Mouse (Mus musculus) yolk sac, embryonic 10.5 days (tissue): Measurements from ENCODE around the gene Smyd3.

ENCODE experiments used
- DNase-seq: peaks from one replicate; pipeline ENCODE4 v3.0.0-alpha.2; 2017; ENCODE audit warnings: low spot score

Smyd3 gene

GRCm38 (mm10) chr1:179289744-179290143, 228.1 kb downstream of the Smyd3 start:
- no peak for DNase-seq

- DNase-seq, result no peak
These were observed 231.1 kb downstream of the Smyd3 start for GRCm38 (mm10) chr1:179286748-179287147.

DNA sequence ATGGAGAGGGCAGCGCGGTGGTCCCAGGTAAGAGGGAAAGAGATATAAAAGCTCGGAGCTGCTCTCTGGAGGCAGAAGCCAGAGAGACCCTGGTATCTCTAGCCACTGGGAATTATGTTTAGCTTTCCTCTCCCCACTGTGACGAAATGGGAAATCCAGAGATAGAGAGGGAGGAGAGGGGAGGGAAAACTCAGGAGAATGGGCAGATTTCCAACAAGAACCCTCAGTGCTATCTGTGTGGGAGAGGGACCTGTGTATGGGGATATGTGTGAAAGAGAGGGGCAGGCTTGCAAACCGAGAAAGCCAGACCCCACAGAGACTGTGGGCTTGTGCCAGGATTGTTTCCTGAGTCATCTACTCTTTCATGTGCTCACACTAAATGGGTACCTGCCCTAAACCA, 235.0 kb downstream of the Smyd3 start:
- DNase-seq, result no peak

GRCm38 (mm10) chr1:179281401-179282121, 236.3 kb downstream of the Smyd3 start:
- no peak for DNase-seq

GRCm38 (mm10) chr1:179279116-179279515, 238.7 kb downstream of the Smyd3 start:
- DNase-seq, result peak; percentile 6

- DNase-seq, result no peak
These were observed 240.5 kb downstream of the Smyd3 start for GRCm38 (mm10) chr1:179277346-179277745.

GRCm38 (mm10) chr1:179276866-179277265, 241.0 kb downstream of the Smyd3 start:
- no peak for DNase-seq

- DNase-seq, result no peak
These were observed 244.9 kb downstream of the Smyd3 start for GRCm38 (mm10) chr1:179272926-179273325.

GRCm38 (mm10) chr1:179272351-179272750, 245.5 kb downstream of the Smyd3 start:
- no peak for DNase-seq

GRCm38 (mm10) chr1:179266936-179267335, 250.9 kb downstream of the Smyd3 start:
- DNase-seq, result no peak

DNA sequence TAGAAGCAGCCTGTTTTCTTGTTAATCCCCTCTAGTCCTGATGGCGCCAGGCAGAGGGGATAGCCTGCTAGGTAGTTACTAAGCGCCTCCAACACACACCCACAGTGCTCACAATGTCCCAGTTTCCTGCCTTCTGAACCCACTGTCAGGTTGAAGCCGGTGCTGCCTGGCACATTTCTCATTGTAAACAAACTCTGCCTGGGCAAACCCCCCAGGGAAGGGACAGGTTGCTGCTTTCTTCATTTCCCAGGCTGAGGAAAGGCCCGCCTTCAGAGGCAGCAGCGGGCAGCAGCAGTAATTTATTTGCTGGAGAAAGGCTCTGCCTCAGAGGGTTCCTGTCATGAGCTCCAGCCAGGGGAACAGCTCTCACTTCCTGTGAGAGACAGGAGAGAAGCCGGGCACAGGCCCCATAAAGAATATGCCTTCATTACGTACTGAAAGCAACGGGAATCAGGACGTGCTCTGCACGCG, 256.3 kb downstream of the Smyd3 start:
- no peak for DNase-seq

DNA sequence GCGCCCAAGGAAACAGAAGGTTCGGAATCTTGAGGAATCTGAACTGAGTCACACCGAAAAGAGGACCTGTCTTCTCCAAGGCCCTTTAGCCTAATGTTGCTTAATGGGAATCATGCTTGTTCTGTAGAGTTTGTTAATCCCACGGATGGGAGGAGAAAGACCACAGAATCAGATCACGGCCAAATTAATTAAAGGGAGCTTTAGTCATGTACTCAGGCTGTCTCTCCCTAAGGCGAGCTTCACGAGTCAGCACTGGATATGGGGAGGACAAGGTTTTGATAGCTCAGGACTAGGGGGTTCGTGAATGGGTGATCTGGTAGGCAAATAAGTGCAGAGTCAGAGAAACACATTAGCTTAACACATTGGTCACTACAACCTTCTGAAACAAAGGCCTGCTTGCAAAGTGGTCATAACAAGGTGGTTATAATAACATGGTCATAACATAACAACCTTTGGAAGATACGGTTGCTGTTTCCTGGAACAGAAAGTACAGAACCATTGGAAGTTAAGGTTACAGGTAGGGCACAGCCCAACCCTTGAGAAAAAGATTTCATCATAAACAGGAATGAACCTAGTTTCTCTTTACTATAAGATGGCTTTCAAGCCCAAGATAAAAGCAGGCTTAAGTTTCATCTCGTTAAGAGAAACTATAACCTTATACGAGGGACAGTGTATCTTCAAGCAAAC, 261.9 kb downstream of the Smyd3 start:
- no peak for DNase-seq

GRCm38 (mm10) chr1:179254531-179254930, 263.3 kb downstream of the Smyd3 start:
- DNase-seq, result no peak

DNA sequence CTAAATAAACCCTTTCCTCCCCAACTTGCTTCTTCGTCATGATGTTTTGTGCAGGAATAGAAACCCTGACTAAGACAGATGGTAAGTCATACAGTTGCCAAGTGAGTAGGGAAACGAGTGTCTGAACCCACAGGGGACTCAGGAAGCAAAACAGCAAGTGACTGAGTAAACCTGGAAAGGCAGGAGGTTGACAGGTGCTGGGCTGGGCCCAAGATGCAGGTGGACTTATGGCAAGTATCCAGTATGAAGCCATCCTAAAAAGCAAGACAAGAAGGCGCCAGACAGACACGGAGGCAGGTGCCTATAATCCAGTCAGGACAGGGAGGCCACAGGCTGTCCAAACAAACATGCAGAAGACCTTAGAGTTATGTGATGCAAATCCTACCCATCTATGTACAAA, 265.2 kb downstream of the Smyd3 start:
- DNase-seq, result no peak

GRCm38 (mm10) chr1:179250388-179250787, 267.5 kb downstream of the Smyd3 start:
- DNase-seq, result no peak

DNA sequence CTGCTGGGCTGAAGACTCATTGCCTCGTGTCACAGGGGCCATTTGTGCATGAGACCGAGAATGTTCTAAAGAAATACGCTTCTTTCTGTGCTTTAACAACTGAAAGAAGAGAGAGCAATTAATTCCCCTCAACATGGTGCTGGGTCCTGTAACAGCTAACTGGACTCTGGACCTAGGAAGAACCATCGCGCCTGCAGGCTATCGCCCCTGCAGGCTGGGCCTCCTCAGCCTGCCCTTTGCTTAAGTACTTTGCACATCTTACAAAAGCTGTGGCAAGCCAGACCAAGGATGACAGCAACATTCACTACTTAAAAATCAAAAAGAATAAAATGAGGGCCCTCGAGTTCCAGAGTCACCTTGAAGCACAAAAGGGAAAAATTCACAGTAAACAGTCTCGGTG, 274.3 kb downstream of the Smyd3 start:
- no peak for DNase-seq

DNA sequence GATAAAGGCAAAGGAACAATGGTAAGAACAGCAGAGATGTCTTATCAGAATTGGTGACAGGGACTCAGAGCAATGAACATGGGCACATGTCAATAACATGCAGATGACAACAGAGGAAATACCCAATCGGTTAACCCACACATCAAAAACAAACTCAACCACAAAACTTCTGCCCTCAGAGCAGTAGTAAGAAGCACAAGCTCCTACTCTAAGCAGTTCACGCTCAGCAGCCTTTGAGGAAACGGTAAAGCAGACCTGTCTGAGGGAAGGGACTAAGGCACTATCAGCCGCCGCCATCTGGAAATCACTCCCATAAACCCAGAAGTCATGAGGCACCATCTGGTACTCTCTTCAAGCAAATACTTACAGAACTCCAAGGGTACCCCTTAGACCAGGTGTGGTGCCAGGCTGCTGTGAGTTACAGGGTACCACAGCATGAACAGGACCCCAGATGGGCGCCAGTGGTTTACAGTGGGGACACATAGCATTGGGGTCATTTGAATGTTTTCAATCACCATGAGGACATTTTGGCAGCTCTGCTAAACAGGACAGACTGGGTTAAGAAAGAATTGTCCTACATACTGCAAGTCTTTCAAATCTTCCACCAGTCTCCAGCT, 277.1 kb downstream of the Smyd3 start:
- no peak for DNase-seq

- no peak for DNase-seq
These were observed 279.2 kb downstream of the Smyd3 start for GRCm38 (mm10) chr1:179238639-179239038.

DNA sequence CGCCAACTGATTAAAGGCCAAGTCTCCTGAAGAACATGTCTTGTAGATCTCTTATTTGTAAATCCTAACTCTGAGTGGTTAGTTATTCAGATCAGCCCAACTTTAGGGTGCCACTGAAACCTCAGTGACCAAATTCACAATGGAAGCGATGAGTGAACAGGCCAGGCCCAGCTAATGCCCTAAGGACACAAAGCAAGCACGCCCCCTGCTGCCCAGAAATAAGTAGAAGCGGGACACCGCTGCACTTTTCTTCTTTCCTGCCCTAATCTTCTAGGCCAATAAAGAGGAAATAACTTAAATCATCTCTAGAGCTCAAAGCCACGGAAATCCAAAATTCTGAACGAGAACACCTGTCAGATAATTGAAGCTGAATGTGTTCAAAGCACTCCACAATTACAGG, 279.9 kb downstream of the Smyd3 start:
- DNase-seq, result no peak

DNA sequence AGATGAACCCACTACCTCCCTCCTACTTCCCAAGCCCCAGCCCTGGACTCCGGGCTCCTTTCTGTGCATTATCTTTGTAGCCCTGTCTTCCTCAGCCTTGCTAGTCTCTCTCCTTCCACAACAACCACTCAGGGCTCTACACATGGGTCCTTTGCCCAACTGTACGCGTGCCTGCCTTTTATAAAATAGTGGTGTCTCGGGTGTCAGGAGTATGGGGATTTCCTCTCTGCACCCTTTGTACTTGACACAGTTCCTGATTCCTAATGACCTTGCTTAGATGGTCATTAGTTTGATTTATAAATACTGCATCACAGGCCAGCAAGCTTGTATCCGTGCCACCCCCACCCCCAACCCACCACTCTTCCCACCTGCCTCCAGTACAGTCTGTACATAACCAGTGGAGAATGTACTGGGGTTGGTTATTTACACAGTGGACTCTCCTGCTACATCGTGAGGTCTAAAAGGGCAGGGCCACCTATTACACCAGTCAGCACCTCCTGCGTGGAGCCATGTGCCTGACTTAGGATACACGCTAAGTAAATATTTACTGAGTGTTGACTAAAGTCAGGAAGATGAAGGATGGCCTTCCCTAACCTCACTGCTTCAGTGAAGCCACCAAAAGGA, 281.5 kb downstream of the Smyd3 start:
- peak; percentile 23 for DNase-seq

DNA sequence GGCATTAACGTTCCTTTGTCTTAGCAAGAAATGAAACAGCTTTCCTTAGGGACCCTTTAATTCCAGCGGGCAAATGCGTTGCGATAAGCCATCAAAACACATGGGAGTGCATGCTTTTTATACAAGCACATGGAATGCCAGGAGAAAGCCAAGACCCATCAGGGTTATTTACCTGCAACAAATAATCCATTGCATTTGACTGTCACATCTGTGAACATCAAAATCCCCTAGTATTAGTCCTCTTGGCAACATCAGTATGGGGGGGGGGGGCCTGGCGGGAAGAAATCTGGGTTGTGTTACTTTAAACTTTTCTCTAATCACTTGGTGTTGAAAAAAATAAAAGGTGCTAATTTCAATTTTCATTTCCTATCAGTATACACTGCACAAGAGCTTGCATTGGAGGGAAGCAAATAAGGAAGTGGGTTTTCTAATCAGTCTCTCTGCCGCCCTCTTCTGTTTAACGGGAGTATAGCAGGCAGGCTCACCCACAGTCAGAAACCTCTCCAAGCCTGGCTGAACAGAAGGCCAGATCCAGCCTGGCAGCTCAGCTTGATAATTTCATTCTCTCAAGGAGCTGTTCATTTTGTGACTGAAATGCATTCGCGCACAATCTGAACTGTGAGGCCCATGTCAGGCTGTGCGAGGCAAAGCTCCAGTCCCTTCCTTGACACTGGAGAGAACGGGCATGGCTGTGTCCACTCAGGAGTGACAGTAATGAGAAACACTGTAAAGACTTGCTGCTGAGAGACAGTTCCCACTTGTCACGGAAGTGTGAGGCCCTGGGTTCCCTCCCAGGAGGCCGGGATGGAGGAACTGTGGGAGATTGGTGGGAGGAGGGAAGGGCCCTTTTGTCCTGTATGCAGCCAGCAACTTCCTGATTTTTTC, 285.8 kb downstream of the Smyd3 start:
- DNase-seq, result peak; percentile 71

GRCm38 (mm10) chr1:179229515-179229914, 288.3 kb downstream of the Smyd3 start:
- DNase-seq, result no peak
